ENCODE assay signal across 12 mouse cellular contexts in genomic region chr19:10021981-10022380, GRCm38 (mm10). TPM values are rescaled to one million over a fixed set of nuclear protein-coding genes. Genes with fewer than 3 reads are reported as not detected.
DNase-seq lines count a peak whose midpoint lies in the region; ATAC-seq lines count a peak whose summit lies in the region.
"Had no signal": no experiment of that assay in that cellular context is flagged by ENCODE, and none has a peak within 500 bp of the region (broad histone marks: within the 10 kb centered on the region; RNA-seq: fewer than 3 reads in every experiment).

No protein-coding gene starts in this region.

- H3K9me3 ChIP-seq in heart, embryonic 12.5 days (replicated peaks) = no peaks in the 10 kb centered on the region
- no peaks in the 10 kb centered on the region for H3K9me3 ChIP-seq in lung, embryonic 16.5 days (ENCODE audit: control insufficient read depth, low read length)
- H3K9me3 ChIP-seq in embryonic facial prominence, embryonic 13.5 days = no peaks in the 10 kb centered on the region
- H3K9me3 ChIP-seq in forebrain, embryonic 16.5 days (ENCODE audit: control insufficient read depth, low read length) = no peaks in the 10 kb centered on the region
- H3K9me3 ChIP-seq: forebrain, embryonic 15.5 days had no signal

- intact Hi-C loops in heart, postnatal 36 days (cut with DNase I) = no loop called here

- peaks cover 7% of the 10 kb centered on the region for H3K36me3 ChIP-seq in heart, embryonic 12.5 days
- no peaks in the 10 kb centered on the region for H3K36me3 ChIP-seq in lung, embryonic 16.5 days (ENCODE audit: control insufficient read depth, insufficient read depth, low read length)
- peaks cover 6% of the 10 kb centered on the region for H3K36me3 ChIP-seq in embryonic facial prominence, embryonic 13.5 days
- peaks cover 5% of the 10 kb centered on the region; the same call in 1 of the 2 replicates for H3K36me3 ChIP-seq in macrophage (ENCODE audit: inconsistent target)
- H3K36me3 ChIP-seq in forebrain, embryonic 16.5 days (ENCODE audit: control insufficient read depth, insufficient read depth) = no peaks in the 10 kb centered on the region
- H3K36me3 ChIP-seq: forebrain, embryonic 15.5 days had no signal

- no peak for ATAC-seq in heart, embryonic 12.5 days (ENCODE audit: insufficient number of reproducible peaks, low FRiP score)
- ATAC-seq in lung, embryonic 16.5 days (ENCODE audit: low read depth) = no peak
- ATAC-seq in embryonic facial prominence, embryonic 13.5 days (ENCODE audit: insufficient number of reproducible peaks, insufficient read depth, low FRiP score, low TSS enrichment, low read depth) = no peak
- ATAC-seq in forebrain, embryonic 16.5 days = no peak
- ATAC-seq: forebrain, embryonic 15.5 days had no signal

- H3K4me2 ChIP-seq in heart, embryonic 12.5 days = peak overlapping the region; percentile 35; the same call in 1 of the 2 replicates
- no peak overlapping the region for H3K4me2 ChIP-seq in lung, embryonic 16.5 days (ENCODE audit: low read depth, low read length)
- 0 out of 2 replicates have a peak overlapping the region, but pooled peaks have one; percentile 0 for H3K4me2 ChIP-seq in embryonic facial prominence, embryonic 13.5 days
- no peak overlapping the region for H3K4me2 ChIP-seq in forebrain, embryonic 16.5 days (ENCODE audit: low read length)
- H3K4me2 ChIP-seq: forebrain, embryonic 15.5 days had no signal

- H3K79me2 ChIP-seq in macrophage (ENCODE audit: inconsistent target) = peaks cover 81% of the 10 kb centered on the region

- DNase-seq in heart, postnatal 36 days = no peak
- DNase-seq in lung, postnatal 36 days = no peak
- DNase-seq: cerebellum, adult 11-12 months; cerebellum, postnatal 36 days had no signal

- H3K27ac ChIP-seq in heart, embryonic 12.5 days (ENCODE audit: poor library complexity, severe bottlenecking) = peak overlapping the region; percentile 88; the same call in 1 of the 2 replicates
- H3K27ac ChIP-seq in lung, embryonic 16.5 days (ENCODE audit: low read length) = peak overlapping the region; percentile 3; the same call in 1 of the 2 replicates
- H3K27ac ChIP-seq in embryonic facial prominence, embryonic 13.5 days = 0 out of 2 replicates have a peak overlapping the region, but pooled peaks have one; percentile 22
- peak overlapping the region; percentile 100 for H3K27ac ChIP-seq in macrophage
- H3K27ac ChIP-seq in forebrain, embryonic 16.5 days (ENCODE audit: low read length) = no peak overlapping the region
- H3K27ac ChIP-seq: forebrain, embryonic 15.5 days had no signal

- 86% methylated on average over 2 of the region's 2 CpGs for WGBS in heart, embryonic 12.5 days
- 85% methylated on average over 2 of the region's 2 CpGs for WGBS in lung, embryonic 16.5 days
- WGBS in embryonic facial prominence, embryonic 13.5 days = 81% methylated on average over 2 of the region's 2 CpGs
- 6% methylated on average over 2 of the region's 2 CpGs for WGBS in macrophage (ENCODE audit: missing documents)
- 96% methylated on average over 2 of the region's 2 CpGs for WGBS in forebrain, embryonic 16.5 days

- H3K4me3 ChIP-seq in heart, embryonic 12.5 days = no peak overlapping the region
- H3K4me3 ChIP-seq in lung, embryonic 16.5 days (ENCODE audit: low read length) = no peak overlapping the region
- no peak overlapping the region for H3K4me3 ChIP-seq in embryonic facial prominence, embryonic 13.5 days
- H3K4me3 ChIP-seq in macrophage (ENCODE audit: inconsistent target) = peak overlapping the region; percentile 97; the same call in 1 of the 2 replicates
- H3K4me3 ChIP-seq in forebrain, embryonic 16.5 days (replicated peaks; ENCODE audit: low read length) = no peak overlapping the region
- H3K4me3 ChIP-seq: forebrain, embryonic 15.5 days; layer of hippocampus, adult 2 months had no signal

- peaks cover 87% of the 10 kb centered on the region for H3K4me1 ChIP-seq in heart, embryonic 12.5 days (replicated peaks)
- H3K4me1 ChIP-seq in lung, embryonic 16.5 days (replicated peaks; ENCODE audit: control insufficient read depth, insufficient read depth, low read length) = peaks cover 68% of the 10 kb centered on the region
- peaks cover 74% of the 10 kb centered on the region for H3K4me1 ChIP-seq in embryonic facial prominence, embryonic 13.5 days
- peaks cover 24% of the 10 kb centered on the region for H3K4me1 ChIP-seq in forebrain, embryonic 16.5 days (replicated peaks; ENCODE audit: control insufficient read depth, insufficient read depth, low read length)

- no peak overlapping the region for H3K9ac ChIP-seq in heart, embryonic 12.5 days
- no peak overlapping the region for H3K9ac ChIP-seq in lung, embryonic 16.5 days (ENCODE audit: low read length)
- H3K9ac ChIP-seq in embryonic facial prominence, embryonic 13.5 days = no peak overlapping the region
- no peak overlapping the region for H3K9ac ChIP-seq in forebrain, embryonic 16.5 days (replicated peaks; ENCODE audit: low read depth, low read length)
- H3K9ac ChIP-seq: forebrain, embryonic 15.5 days had no signal

- no peaks in the 10 kb centered on the region for H3K27me3 ChIP-seq in heart, embryonic 12.5 days (replicated peaks)
- H3K27me3 ChIP-seq in lung, embryonic 16.5 days (ENCODE audit: control insufficient read depth, insufficient read depth, low read depth, low read length) = no peaks in the 10 kb centered on the region
- no peaks in the 10 kb centered on the region for H3K27me3 ChIP-seq in embryonic facial prominence, embryonic 13.5 days
- H3K27me3 ChIP-seq in forebrain, embryonic 16.5 days (replicated peaks; ENCODE audit: control insufficient read depth, insufficient read depth, low read length) = no peaks in the 10 kb centered on the region
- H3K27me3 ChIP-seq: forebrain, embryonic 15.5 days had no signal

RNA-seq across cellular contexts. Expression of gene Fads3, which starts 19.4 kb away (rescaled TPM):
- 40.7 and 45.2 TPM in 2 replicates for polyA plus RNA-seq in heart, embryonic 12.5 days (2016; fragmentation: Nextera tagmentation; extraction: Ambion mirVana)
- total RNA-seq in heart, postnatal 36 days (2021) = 10 to 100 TPM; 37.8 to 39.8 TPM
- 72.0 and 76.0 TPM in 2 replicates for polyA plus RNA-seq in lung, embryonic 16.5 days (2015; fragmentation: Nextera tagmentation; extraction: Ambion mirVana)
- 8.6 and 10.0 TPM in 2 replicates for polyA plus RNA-seq in embryonic facial prominence, embryonic 13.5 days (2015; fragmentation: Nextera tagmentation; extraction: Ambion mirVana)
- total RNA-seq in macrophage (2018; cell fraction: chromatin; rRNA removed) = 10 to 100 TPM in 16 of 26 experiments, 1 to 10 TPM in 9, under 1 TPM in 1; 0.68 to 64.4 (median 14.8) TPM
- total RNA-seq in macrophage (2018; cell fraction: cytosol; rRNA removed) = 1 to 10 TPM; 1.2 to 4.0 (median 2.3) TPM
- 10 to 100 TPM in 10 of 26 experiments, 1 to 10 TPM in 15, under 1 TPM in 1; 0.92 to 26.0 (median 8.6) TPM for total RNA-seq in macrophage (2018; cell fraction: nucleus; rRNA removed)
- 2.4 to 3.4 TPM (median 2.4 TPM) in 3 replicates for polyA plus RNA-seq in macrophage (2018)
- 14.1 and 20.9 TPM in 2 replicates for polyA plus RNA-seq in forebrain, embryonic 16.5 days (2015; fragmentation: Nextera tagmentation; extraction: Ambion mirVana)

RNA-seq across cellular contexts. Expression of gene Rab3il1, which starts 20.5 kb away (rescaled TPM):
- polyA plus RNA-seq in heart, embryonic 12.5 days (2016; fragmentation: Nextera tagmentation; extraction: Ambion mirVana) = 38.0 and 39.7 TPM in 2 replicates
- total RNA-seq in heart, postnatal 36 days (2021) = 1 to 10 TPM; 7.9 to 8.7 TPM
- polyA plus RNA-seq in lung, embryonic 16.5 days (2015; fragmentation: Nextera tagmentation; extraction: Ambion mirVana) = 30.3 and 33.0 TPM in 2 replicates
- polyA plus RNA-seq in embryonic facial prominence, embryonic 13.5 days (2015; fragmentation: Nextera tagmentation; extraction: Ambion mirVana) = 42.0 and 43.3 TPM in 2 replicates
- 100 to 1,000 TPM in 11 of 26 experiments, 10 to 100 TPM in 14, 1 to 10 TPM in 1; 8.2 to 225 (median 73.2) TPM for total RNA-seq in macrophage (2018; cell fraction: chromatin; rRNA removed)
- 100 to 1,000 TPM in 17 of 26 experiments, 10 to 100 TPM in 9; 35.4 to 153 (median 124) TPM for total RNA-seq in macrophage (2018; cell fraction: cytosol; rRNA removed)
- total RNA-seq in macrophage (2018; cell fraction: nucleus; rRNA removed) = 100 to 1,000 TPM in 10 of 26 experiments, 10 to 100 TPM in 16; 23.9 to 194 (median 77.8) TPM
- 97.7 to 161 TPM (median 125 TPM) in 3 replicates for polyA plus RNA-seq in macrophage (2018)
- polyA plus RNA-seq in forebrain, embryonic 16.5 days (2015; fragmentation: Nextera tagmentation; extraction: Ambion mirVana) = 18.0 and 18.4 TPM in 2 replicates

RNA-seq across cellular contexts. Expression of gene Best1, which starts 20.5 kb away (rescaled TPM):
- 0.32 and 0.34 TPM in 2 replicates for polyA plus RNA-seq in heart, embryonic 12.5 days (2016; fragmentation: Nextera tagmentation; extraction: Ambion mirVana)
- under 1 TPM; 0.11 to 0.14 TPM for total RNA-seq in heart, postnatal 36 days (2021)
- 1.1 and 1.4 TPM in 2 replicates for polyA plus RNA-seq in lung, embryonic 16.5 days (2015; fragmentation: Nextera tagmentation; extraction: Ambion mirVana)
- 0.73 and 0.98 TPM in 2 replicates for polyA plus RNA-seq in embryonic facial prominence, embryonic 13.5 days (2015; fragmentation: Nextera tagmentation; extraction: Ambion mirVana)
- 1 to 10 TPM in 8 of 26 experiments, under 1 TPM in 17, not detected in 1; 0.25 to 4.7 (median 0.74) TPM for total RNA-seq in macrophage (2018; cell fraction: chromatin; rRNA removed)
- total RNA-seq in macrophage (2018; cell fraction: cytosol; rRNA removed) = 1 to 10 TPM in 9 of 26 experiments, under 1 TPM in 17; 0.35 to 1.7 (median 0.84) TPM
- 1 to 10 TPM in 13 of 26 experiments, under 1 TPM in 12, not detected in 1; 0.34 to 3.0 (median 1.1) TPM for total RNA-seq in macrophage (2018; cell fraction: nucleus; rRNA removed)
- 0.11 to 1.8 TPM (median 0.22 TPM) in 3 replicates for polyA plus RNA-seq in macrophage (2018)
- 1.2 and 1.5 TPM in 2 replicates for polyA plus RNA-seq in forebrain, embryonic 16.5 days (2015; fragmentation: Nextera tagmentation; extraction: Ambion mirVana)
- total RNA-seq: hematopoietic stem cell, adult 5-6 weeks had no signal

RNA-seq across cellular contexts. Expression of gene Fth1, which starts 41.6 kb away (rescaled TPM):
- 2,254 and 2,412 TPM in 2 replicates for polyA plus RNA-seq in heart, embryonic 12.5 days (2016; fragmentation: Nextera tagmentation; extraction: Ambion mirVana)
- total RNA-seq in heart, postnatal 36 days (2021) = 1,000 to 10,000 TPM; 2,889 to 3,152 TPM
- polyA plus RNA-seq in lung, embryonic 16.5 days (2015; fragmentation: Nextera tagmentation; extraction: Ambion mirVana) = 1,957 and 1,991 TPM in 2 replicates
- 1,553 and 1,793 TPM in 2 replicates for polyA plus RNA-seq in embryonic facial prominence, embryonic 13.5 days (2015; fragmentation: Nextera tagmentation; extraction: Ambion mirVana)
- total RNA-seq in macrophage (2018; cell fraction: chromatin; rRNA removed) = 1,000 to 10,000 TPM in 25 of 26 experiments, 100 to 1,000 TPM in 1; 839 to 4,643 (median 2,612) TPM
- over 10,000 TPM; 27,371 to 77,320 (median 43,339) TPM for total RNA-seq in macrophage (2018; cell fraction: cytosol; rRNA removed)
- total RNA-seq in macrophage (2018; cell fraction: nucleus; rRNA removed) = over 10,000 TPM in 4 of 26 experiments, 1,000 to 10,000 TPM in 22; 2,155 to 11,196 (median 6,502) TPM
- polyA plus RNA-seq in macrophage (2018) = 25,011 to 42,260 TPM (median 38,400 TPM) in 3 replicates
- polyA plus RNA-seq in forebrain, embryonic 16.5 days (2015; fragmentation: Nextera tagmentation; extraction: Ambion mirVana) = 1,497 and 1,681 TPM in 2 replicates

Comparison
In these comparisons a context has a peak if more than half of its experiments do, and no peak if none do; other contexts are left out.
1. H3K4me2 ChIP-seq: peak in heart, embryonic 12.5 days (single experiment) and embryonic facial prominence, embryonic 13.5 days (single experiment); none in lung, embryonic 16.5 days (single experiment) and forebrain, embryonic 16.5 days (single experiment).